Mouse (Mus musculus) layer of hippocampus, adult 8-10 months (tissue): ENCODE data around the gene Fbxo27. TPM values are rescaled to one million over a fixed set of nuclear protein-coding genes. Genes with fewer than 3 reads are reported as not detected.

Experiments used
- DNase-seq, 2 experiments: peaks; one replicate each; pipeline ENCODE4 v3.0.0; 2022; ENCODE audit warnings: low spot score in 2 of 2
- total RNA-seq, 4 experiments: library from RNA; stranded (reverse); gene quantifications; 2 replicates each; pipeline ENCODE4 v1.2.4; 2022

Fbxo27 gene
- total RNA-seq, 4 experiments from 2014 or later, result 16.1 to 30.5 (median 22.7) TPM

DNA sequence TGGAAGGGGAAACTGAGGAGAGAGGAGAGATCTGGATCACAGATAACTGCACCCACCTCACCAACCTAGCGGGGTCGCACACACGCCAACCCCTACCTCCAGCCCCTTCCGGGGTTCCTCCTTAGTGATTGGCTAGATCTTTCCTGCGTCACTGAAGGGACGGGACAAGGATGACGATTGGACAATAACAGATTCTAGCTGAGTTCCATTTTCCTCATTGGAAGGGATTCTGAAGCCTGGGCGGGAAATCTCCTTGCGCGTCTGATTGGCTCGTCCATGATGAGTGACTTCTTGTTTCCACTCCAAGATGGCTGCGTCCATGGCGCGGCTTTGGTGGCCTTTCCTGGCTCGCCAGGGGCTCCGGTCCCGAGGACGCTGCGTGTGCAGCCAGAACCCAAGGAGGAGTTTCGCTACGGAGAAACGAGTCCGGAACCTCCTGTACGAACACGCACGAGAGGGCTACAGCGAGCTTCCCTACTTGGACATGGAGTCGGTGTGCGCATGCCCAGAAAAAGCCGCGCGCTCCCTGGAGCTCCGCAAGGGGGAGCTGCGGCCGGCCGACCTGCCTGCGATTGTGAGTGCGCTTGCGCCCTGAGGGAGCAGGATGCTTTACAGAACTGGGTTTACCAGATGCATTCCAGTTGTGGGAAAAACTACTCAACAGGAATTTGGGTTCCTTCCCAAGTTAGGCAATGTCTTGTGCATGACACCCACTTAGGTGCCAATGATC, 49.2 kb downstream of the Fbxo27 start, which contains the start of the genes Mrps12 and Sars2:
Gene Mrps12 (minus strand): TSS at position 112 of the 730 bp plus-strand sequence.
Gene Sars2 (plus strand): TSS at position 284 of the 730 bp plus-strand sequence.
- peak; percentile 98 for DNase-seq

Other genes with a start within 250 kb of the Fbxo27 start
- gene Lrfn1, start 240.9 kb upstream of the Fbxo27 start, total RNA-seq, result 10 to 100 TPM; 68.2 to 77.3 (median 71.5) TPM
- gene Ifnl2, start 182.4 kb upstream of the Fbxo27 start, total RNA-seq, result not detected
- gene Ifnl3, start 170.0 kb upstream of the Fbxo27 start, total RNA-seq, result not detected
- not detected for gene Sycn, start 152.0 kb upstream of the Fbxo27 start, total RNA-seq
- gene Nccrp1, start 145.6 kb upstream of the Fbxo27 start, total RNA-seq, result under 1 TPM in 1 of 4 experiments, not detected in 3; 0.36 TPM
- gene Samd4b, start 94.7 kb upstream of the Fbxo27 start, total RNA-seq, result 10 to 100 TPM; 62.6 to 73.9 (median 66.2) TPM
- 10 to 100 TPM; 12.2 to 14.2 (median 13.1) TPM for gene Pak4, start 94.7 kb upstream of the Fbxo27 start, total RNA-seq
- 1 to 10 TPM; 2.2 to 3.8 (median 2.4) TPM for gene Acp7, start 61.5 kb upstream of the Fbxo27 start, total RNA-seq
- 1 to 10 TPM in 3 of 4 experiments, under 1 TPM in 1; 0.74 to 2.0 (median 1.8) TPM for gene Fbxo17, start 24.0 kb downstream of the Fbxo27 start, total RNA-seq
- gene Mrps12, start 49.0 kb downstream of the Fbxo27 start, total RNA-seq, result 10 to 100 TPM; 51.7 to 65.6 (median 53.9) TPM
- 10 to 100 TPM; 11.2 to 13.9 (median 12.0) TPM for gene Sars2, start 49.1 kb downstream of the Fbxo27 start, total RNA-seq
- gene Ccer2, start 63.3 kb downstream of the Fbxo27 start, total RNA-seq, result 1 to 10 TPM in 2 of 4 experiments, under 1 TPM in 2; 0.32 to 1.4 (median 0.87) TPM
- gene Sirt2, start 73.9 kb downstream of the Fbxo27 start, total RNA-seq, result 100 to 1,000 TPM; 129 to 157 (median 142) TPM
- 10 to 100 TPM; 23.0 to 25.5 (median 24.7) TPM for gene Nfkbib, start 74.7 kb downstream of the Fbxo27 start, total RNA-seq
- 1 to 10 TPM; 2.5 to 5.3 (median 3.8) TPM for gene Rinl, start 96.1 kb downstream of the Fbxo27 start, total RNA-seq
- 100 to 1,000 TPM; 403 to 453 (median 434) TPM for gene Hnrnpl, start 115.7 kb downstream of the Fbxo27 start, total RNA-seq
- 10 to 100 TPM; 64.2 to 77.6 (median 67.7) TPM for gene Ech1, start 132.4 kb downstream of the Fbxo27 start, total RNA-seq
- 1 to 10 TPM; 2.4 to 6.9 (median 4.9) TPM for gene Lgals4, start 141.0 kb downstream of the Fbxo27 start, total RNA-seq
- gene Lgals7, start 171.0 kb downstream of the Fbxo27 start, total RNA-seq, result not detected
- gene Capn12, start 188.6 kb downstream of the Fbxo27 start, total RNA-seq, result under 1 TPM; 0.25 to 0.61 (median 0.41) TPM